Mouse (Mus musculus) forebrain, embryonic 16.5 days (tissue): ENCODE data around the gene Slc11a2. TPM values are rescaled to one million over a fixed set of nuclear protein-coding genes. Genes with fewer than 3 reads are reported as not detected.
A peak's percentile ranks its signal among the peaks of the same experiment; 100 is the strongest.
"Not testable (repeated sequence)": the region's sequence is repeated elsewhere in the genome, so short reads cannot be mapped to it uniquely, and the experiment has no call there.

ENCODE experiments used
- ATAC-seq: fragments of 200-750 bp; cut with Nextera tagmentation; 2 replicates; pipeline ENCODE4 v1.8.0; 2017; ENCODE audit warnings: mild to moderate bottlenecking, moderate library complexity
- H3K27ac ChIP-seq: fragments of 300-500 bp; sonication (generic); 2 replicates; pipeline ENCODE4 v1.5.1; 2014; ENCODE audit warnings: low read length, control low read depth
- H3K27me3 ChIP-seq: fragments of 300-500 bp; sonication (generic); replicated peaks from 2 replicates; pipeline ENCODE4 v1.6.1; 2014; ENCODE audit warnings: low read length; ENCODE audit not compliant: control insufficient read depth, insufficient read depth
- H3K36me3 ChIP-seq: fragments of 300-500 bp; sonication (generic); 2 replicates; pipeline ENCODE4 v1.6.1; 2014; ENCODE audit not compliant: control insufficient read depth, insufficient read depth
- H3K4me1 ChIP-seq: fragments of 300-500 bp; sonication (generic); replicated peaks from 2 replicates; pipeline ENCODE4 v1.6.1; 2014; ENCODE audit warnings: low read length; ENCODE audit not compliant: control insufficient read depth, insufficient read depth
- H3K4me2 ChIP-seq: fragments of 300-500 bp; sonication (generic); 2 replicates; pipeline ENCODE4 v1.6.1; 2014; ENCODE audit warnings: mild to moderate bottlenecking, low read length, control low read depth
- H3K4me3 ChIP-seq: fragments of 300-500 bp; sonication (generic); replicated peaks from 2 replicates; pipeline ENCODE4 v1.5.1; 2014; ENCODE audit warnings: mild to moderate bottlenecking, low read length, control low read depth
- H3K9ac ChIP-seq: fragments of 300-500 bp; sonication (generic); replicated peaks from 2 replicates; pipeline ENCODE4 v1.6.1; 2014; ENCODE audit warnings: low read depth, low read length, control low read depth
- H3K9me3 ChIP-seq: fragments of 300-500 bp; sonication (generic); 2 replicates; pipeline ENCODE4 v1.6.1; 2016; ENCODE audit warnings: low read length; ENCODE audit not compliant: control insufficient read depth
- WGBS: fragments of 180-500 bp; shearing (Covaris S2); extraction: QIAGEN DNeasy Blood & Tissue Kit; methylation state at CpG from one replicate; pipeline ENCODE4 v1.1.7; 2014; 5-methylcytosine and 5-hydroxymethylcytosine counted together
- polyA plus RNA-seq: library from polyadenylated mRNA; unstranded; fragments of >200 nt; fragmentation: Nextera tagmentation; extraction: Ambion mirVana; gene quantifications from 2 replicates; pipeline ENCODE4 v1.2.1, GENCODE M21; 2015

Slc11a2 gene
- polyA plus RNA-seq, 1 experiment from 2014 or later = 28.2 TPM

DNA sequence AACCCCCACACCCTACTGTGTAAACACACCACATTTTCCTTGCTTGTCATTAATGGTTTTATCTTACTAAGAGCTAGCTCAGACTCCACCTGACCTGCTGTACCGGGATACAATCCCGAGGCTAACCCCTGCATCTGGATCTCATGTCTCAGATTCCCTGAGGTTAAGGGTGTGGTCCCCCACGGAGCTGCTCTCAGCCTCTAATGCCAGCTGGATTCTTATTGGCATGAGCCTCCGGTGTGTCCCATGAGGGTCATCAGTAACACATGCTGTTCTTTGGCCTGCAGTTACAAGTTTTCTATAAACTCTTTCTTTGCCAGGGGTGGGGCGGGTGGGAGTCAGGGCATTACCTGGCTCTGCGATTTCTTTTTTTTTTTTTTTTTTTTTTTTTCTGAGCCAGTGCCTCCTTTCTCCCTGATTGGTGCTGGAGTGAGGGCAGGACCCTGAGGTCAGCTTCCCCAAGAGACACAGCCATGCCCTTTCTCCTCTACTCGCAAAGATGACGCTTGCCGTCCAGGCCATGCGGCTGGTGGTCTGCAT lies 72.1 kb downstream of the Slc11a2 start, which contains the start of the genes Methig1 and Mettl7a2:
Gene Methig1 (plus strand): TSS at position 439 of the 540 bp plus-strand sequence.
Gene Mettl7a2 (plus strand): TSS at position 490 of the 540 bp plus-strand sequence.
- 93% methylated on average over 9 of the region's 10 CpGs for WGBS

DNA sequence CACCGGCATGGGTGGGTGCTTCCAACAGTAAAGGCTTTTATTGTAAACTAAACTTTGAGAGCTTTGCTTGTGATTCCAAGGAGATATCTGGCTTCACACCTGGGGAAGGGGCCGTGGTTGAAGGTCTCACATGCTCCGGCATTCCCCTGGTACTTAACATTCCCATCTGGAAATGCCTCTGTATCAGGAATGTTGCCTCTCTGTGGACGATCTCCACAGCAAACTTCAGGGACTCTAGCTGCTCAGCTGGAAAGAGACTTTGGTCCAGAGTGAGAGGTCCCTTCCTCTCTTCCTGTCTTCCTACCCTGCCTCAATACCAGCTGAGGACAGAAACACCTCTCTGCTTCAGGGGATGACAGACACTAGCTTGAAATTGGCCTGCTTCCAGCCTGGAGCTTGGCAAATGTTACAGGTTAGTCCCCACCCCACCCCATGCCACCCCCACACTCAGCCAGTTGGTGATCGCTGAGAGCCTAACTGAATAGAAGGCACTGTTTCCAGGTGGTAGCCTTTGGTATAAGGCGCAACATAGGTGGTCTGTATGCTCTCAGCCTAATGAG lies 73.3 kb downstream of the Slc11a2 start:
- no peaks in the 10 kb centered on the region for H3K27me3 ChIP-seq
- no peaks in the 10 kb centered on the region for H3K4me1 ChIP-seq
- H3K4me3 ChIP-seq = no peak overlapping the region
- no peak overlapping the region for H3K4me2 ChIP-seq
- H3K36me3 ChIP-seq = no peaks in the 10 kb centered on the region
- H3K9ac ChIP-seq = no peak overlapping the region
- H3K27ac ChIP-seq = no peak overlapping the region
- 82% methylated on average over 6 of the region's 6 CpGs for WGBS
- H3K9me3 ChIP-seq = no peaks in the 10 kb centered on the region
- no peak for ATAC-seq

More for the DNA sequence above, 72.1 kb downstream of the Slc11a2 start, which contains the start of the genes Methig1 and Mettl7a2:
- Histone ChIP-seq H3K9me3 (no peaks in the 10 kb centered on the region), H3K4me1 (no peaks in the 10 kb centered on the region), H3K4me2 (no peak within 1 kb of the TSS), H3K36me3 (no peaks in the 10 kb centered on the region), H3K27me3 (no peaks in the 10 kb centered on the region), H3K27ac (no peak within 1 kb of the TSS), H3K9ac (no peak within 1 kb of the TSS), H3K4me3 (no peak within 1 kb of the TSS)
- no peak for ATAC-seq

DNA sequence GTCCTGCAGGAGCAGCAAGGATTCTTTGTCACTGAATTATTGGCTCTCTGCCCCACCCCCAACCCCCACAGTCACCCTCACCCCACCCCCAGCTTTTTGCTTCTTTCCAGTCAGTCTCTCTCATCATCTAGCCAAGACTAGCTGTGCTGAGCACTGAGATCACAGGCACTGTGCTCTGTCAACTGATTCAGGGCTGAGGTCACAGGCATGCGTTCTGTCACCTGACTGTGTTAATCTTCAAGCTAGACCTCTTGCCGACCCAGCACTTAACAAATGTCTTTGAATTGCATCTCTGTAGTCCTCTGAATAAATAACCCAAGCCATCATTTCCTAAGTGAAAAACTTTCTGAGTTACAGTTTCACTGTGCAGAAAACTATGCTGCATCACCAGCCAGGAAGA lies 75.4 kb downstream of the Slc11a2 start:
- Histone ChIP-seq H3K9me3 (no peaks in the 10 kb centered on the region), H3K9ac (no peak overlapping the region), H3K4me2 (no peak overlapping the region), H3K4me1 (no peaks in the 10 kb centered on the region), H3K4me3 (no peak overlapping the region), H3K27me3 (no peaks in the 10 kb centered on the region), H3K27ac (no peak overlapping the region), H3K36me3 (no peaks in the 10 kb centered on the region)
- 50% methylated on average over 2 of the region's 2 CpGs for WGBS
- no peak for ATAC-seq

DNA sequence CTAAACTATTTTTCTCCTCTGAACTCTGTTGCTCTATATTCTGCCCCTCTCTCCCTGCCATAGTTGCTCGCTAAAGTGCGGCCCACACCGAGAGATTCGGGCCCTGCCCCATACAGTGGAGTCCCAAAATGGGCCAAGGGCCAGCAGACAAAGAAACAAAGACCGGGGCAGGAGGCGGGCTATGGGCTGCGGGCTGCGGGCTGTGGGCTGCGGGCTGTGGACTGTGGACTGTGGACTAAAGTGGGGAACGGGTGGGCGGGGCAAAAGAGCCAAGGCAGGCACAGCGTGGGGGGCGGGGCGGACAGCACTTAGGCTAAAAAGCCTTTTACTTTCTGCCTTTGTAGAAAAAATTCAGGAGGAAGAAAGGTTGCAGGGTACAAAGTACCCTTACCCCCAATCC lies 78.1 kb downstream of the Slc11a2 start:
- Histone ChIP-seq H3K9ac (no peak overlapping the region), H3K4me2 (no peak overlapping the region), H3K27ac (no peak overlapping the region), H3K36me3 (no peaks in the 10 kb centered on the region), H3K4me3 (no peak overlapping the region), H3K9me3 (no peaks in the 10 kb centered on the region), H3K27me3 (no peaks in the 10 kb centered on the region), H3K4me1 (no peaks in the 10 kb centered on the region)
- 0 out of 2 replicates have a peak, but pooled peaks have one; percentile 31 for ATAC-seq
- WGBS = 41% methylated on average over 14 of the region's 14 CpGs

DNA sequence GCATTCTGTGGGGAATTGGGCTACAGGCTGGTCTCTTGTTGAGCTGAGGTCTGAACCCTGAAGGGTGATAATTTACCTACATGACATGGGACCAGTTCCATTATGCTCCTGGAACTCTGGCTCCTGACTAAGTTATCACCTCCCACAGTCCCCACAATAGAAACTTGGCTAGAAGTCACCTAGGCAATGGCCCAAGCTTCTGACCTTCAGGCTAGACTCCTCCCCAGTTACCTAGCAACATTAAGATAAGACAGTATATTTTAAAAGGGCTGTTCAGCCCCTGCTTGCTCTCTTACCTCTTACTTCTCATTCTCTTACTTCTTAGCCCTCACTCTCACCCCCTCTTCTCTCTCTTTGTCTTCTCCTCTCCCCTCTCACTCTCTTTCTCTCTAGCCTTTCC lies 79.4 kb downstream of the Slc11a2 start:
- Histone ChIP-seq H3K9me3 (no peaks in the 10 kb centered on the region), H3K4me2 (no peak overlapping the region), H3K9ac (no peak overlapping the region), H3K27me3 (no peaks in the 10 kb centered on the region), H3K4me3 (no peak overlapping the region), H3K27ac (no peak overlapping the region), H3K36me3 (no peaks in the 10 kb centered on the region), H3K4me1 (no peaks in the 10 kb centered on the region)
- ATAC-seq = no peak

DNA sequence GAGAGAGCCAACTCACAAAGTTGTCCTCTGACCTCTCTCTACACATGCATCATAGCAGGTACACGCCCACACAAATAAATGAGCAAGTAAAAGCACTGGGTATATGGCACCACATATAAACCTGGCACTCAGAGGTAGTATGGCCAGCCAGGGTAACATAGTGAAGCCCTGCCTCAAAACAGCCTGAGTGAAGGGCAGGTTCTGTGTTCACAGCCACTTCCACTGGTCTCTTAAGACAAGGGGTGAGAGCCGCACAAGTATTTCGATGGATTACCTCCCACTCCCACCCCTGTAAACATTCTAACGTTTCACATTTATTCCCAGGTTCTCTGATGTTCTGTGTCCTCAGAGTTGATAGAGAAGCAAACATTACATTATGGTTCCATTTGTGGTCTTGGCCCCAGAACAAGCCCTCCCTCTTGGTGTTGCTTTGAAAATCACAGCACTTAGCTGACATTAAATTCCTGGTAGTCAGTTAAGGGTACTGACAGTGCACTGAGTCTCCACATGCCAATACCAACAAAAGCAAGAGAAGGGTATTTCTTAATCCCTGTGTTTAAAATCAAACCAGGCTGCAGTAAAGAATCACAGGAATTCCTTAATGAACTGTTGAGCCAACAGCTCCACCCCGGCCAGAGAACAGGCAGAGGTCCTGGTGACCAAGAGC lies 83.4 kb downstream of the Slc11a2 start:
- not testable (repeated sequence) for H3K4me2 ChIP-seq, H3K27me3 ChIP-seq, H3K4me1 ChIP-seq, H3K36me3 ChIP-seq, H3K9me3 ChIP-seq, H3K27ac ChIP-seq, ATAC-seq, H3K4me3 ChIP-seq, H3K9ac ChIP-seq
- 59% methylated on average over 4 of the region's 5 CpGs for WGBS

Other genes with a start within 250 kb of the Slc11a2 start
- gene Atf1, start 197.3 kb downstream of the Slc11a2 start, polyA plus RNA-seq = 18.9 and 21.4 TPM in 2 replicates
- not detected in 2 replicates for gene Tmprss12, start 144.2 kb downstream of the Slc11a2 start, polyA plus RNA-seq
- gene Mettl7a1, start 120.9 kb downstream of the Slc11a2 start, polyA plus RNA-seq = 3.1 and 3.8 TPM in 2 replicates
- not detected in 2 replicates for gene Mettl7a3, start 90.1 kb downstream of the Slc11a2 start, polyA plus RNA-seq
- gene Methig1, start 71.9 kb downstream of the Slc11a2 start, polyA plus RNA-seq = not detected in 2 replicates
- not detected in 2 replicates for gene Mettl7a2, start 71.9 kb downstream of the Slc11a2 start, polyA plus RNA-seq
- gene Higd1c, start 60.5 kb downstream of the Slc11a2 start, polyA plus RNA-seq = not detected in 2 replicates
- gene Gm5475, start 2.9 kb downstream of the Slc11a2 start, polyA plus RNA-seq = 0.09 TPM in 2 replicates
- 52.4 and 58.7 TPM in 2 replicates for gene Letmd1, start 44.0 kb upstream of the Slc11a2 start, polyA plus RNA-seq
- gene Csrnp2, start 70.4 kb upstream of the Slc11a2 start, polyA plus RNA-seq = 56.3 and 56.9 TPM in 2 replicates
- 30.7 and 35.1 TPM in 2 replicates for gene Tfcp2, start 126.9 kb upstream of the Slc11a2 start, polyA plus RNA-seq
- gene Pou6f1, start 174.9 kb upstream of the Slc11a2 start, polyA plus RNA-seq = 52.7 and 53.2 TPM in 2 replicates
- gene Dazap2, start 190.3 kb upstream of the Slc11a2 start, polyA plus RNA-seq = 152 and 164 TPM in 2 replicates
- 2.4 and 3.3 TPM in 2 replicates for gene Smagp, start 211.9 kb upstream of the Slc11a2 start, polyA plus RNA-seq
- gene Bin2, start 244.5 kb upstream of the Slc11a2 start, polyA plus RNA-seq = 0.65 and 0.70 TPM in 2 replicates